Mouse (Mus musculus): ENCODE measurements around the gene Irf3.

Gene Irf3

GRCm38 (mm10) chr7:44974383-44975116 lies 22.9 kb upstream of the Irf3 start, which contains the start of gene Cpt1c:
Gene Cpt1c, minus strand, starts transcription at chr7:44974851.
- DNase-seq (ENCODE audit: low read depth, low spot score), result peak; percentile 98

GRCm38 (mm10) chr7:44975117-44975419 lies 22.4 kb upstream of the Irf3 start:
- no peak for DNase-seq (ENCODE audit: low read depth, low spot score)

- no peak for DNase-seq (ENCODE audit: low read depth, low spot score)
These were observed 19.1 kb upstream of the Irf3 start for GRCm38 (mm10) chr7:44978300-44978699.

- DNase-seq (ENCODE audit: low read depth, low spot score), result no peak
These were observed 15.9 kb upstream of the Irf3 start for GRCm38 (mm10) chr7:44981539-44981938.

- DNase-seq (ENCODE audit: low read depth, low spot score), result peak; percentile 84
These were observed 14.4 kb upstream of the Irf3 start for GRCm38 (mm10) chr7:44983085-44983484.

- no peak for DNase-seq (ENCODE audit: low read depth, low spot score)
These were observed 13.3 kb upstream of the Irf3 start for GRCm38 (mm10) chr7:44983944-44984832.

- no peak for DNase-seq (ENCODE audit: low read depth, low spot score)
These were observed 12.6 kb upstream of the Irf3 start for GRCm38 (mm10) chr7:44984833-44985164.

- DNase-seq (ENCODE audit: low read depth, low spot score), result peak; percentile 64
These were observed 11.8 kb upstream of the Irf3 start for GRCm38 (mm10) chr7:44985595-44986191.

GRCm38 (mm10) chr7:44986192-44986878 lies 11.1 kb upstream of the Irf3 start, which contains the start of gene Prmt1:
Gene Prmt1, minus strand, starts transcription at chr7:44986568.
- peak; percentile 100 for DNase-seq (ENCODE audit: low read depth, low spot score)

GRCm38 (mm10) chr7:44986879-44987718 lies 10.3 kb upstream of the Irf3 start:
- no peak for DNase-seq (ENCODE audit: low read depth, low spot score)

- no peak for DNase-seq (ENCODE audit: low read depth, low spot score)
These were observed 776 bp upstream of the Irf3 start for GRCm38 (mm10) chr7:44996672-44997071.

GRCm38 (mm10) chr7:44997940-44998428 lies 536 bp downstream of the Irf3 start:
- DNase-seq (ENCODE audit: low read depth, low spot score), result no peak

- peak; percentile 48 for DNase-seq (ENCODE audit: low read depth, low spot score)
These were observed 1.1 kb downstream of the Irf3 start, which contains the start of gene Bcl2l12 for GRCm38 (mm10) chr7:44998501-44998955. Gene Bcl2l12, minus strand, starts transcription at chr7:44998712.

- DNase-seq (ENCODE audit: low read depth, low spot score), result no peak
These were observed 2.3 kb downstream of the Irf3 start for GRCm38 (mm10) chr7:44999753-45000152.

GRCm38 (mm10) chr7:45000539-45001114 lies 3.2 kb downstream of the Irf3 start:
- DNase-seq (ENCODE audit: low read depth, low spot score), result no peak

- peak; percentile 71 for DNase-seq (ENCODE audit: low read depth, low spot score)
These were observed 5.0 kb downstream of the Irf3 start for GRCm38 (mm10) chr7:45002440-45002839.

GRCm38 (mm10) chr7:45004546-45004945 lies 7.1 kb downstream of the Irf3 start:
- DNase-seq (ENCODE audit: low read depth, low spot score), result no peak

- DNase-seq (ENCODE audit: low read depth, low spot score), result no peak
These were observed 8.0 kb downstream of the Irf3 start for GRCm38 (mm10) chr7:45005321-45005992.

GRCm38 (mm10) chr7:45006503-45006902 lies 9.1 kb downstream of the Irf3 start:
- no peak for DNase-seq (ENCODE audit: low read depth, low spot score)

GRCm38 (mm10) chr7:45007141-45007540 lies 9.7 kb downstream of the Irf3 start:
- DNase-seq (ENCODE audit: low read depth, low spot score), result no peak
